Mouse (Mus musculus) gastrocnemius, adult 2 months (tissue): ENCODE measurements at regions not wholly inside any gene's neighbourhood (a gene's known extent, or its start where the extent isn't known, plus 50 kb on each side); places are given as distances from the start of the nearest gene placed in this dataset.

ENCODE experiments used
- DNase-seq: peaks from one replicate; pipeline ENCODE4 v3.0.0; 2022
- H3K27ac ChIP-seq: fragments of 200-600 bp; 2 replicates; pipeline ENCODE4 v1.8.1; 2022; ENCODE audit warnings: mild to moderate bottlenecking
- H3K4me3 ChIP-seq: fragments of 200-600 bp; 2 replicates; pipeline ENCODE4 v1.8.1; 2022; ENCODE audit warnings: mild to moderate bottlenecking, moderate library complexity
- CTCF ChIP-seq: fragments of 200-600 bp; IDR thresholded peaks from 2 replicates; pipeline ENCODE4 v1.8.1; 2022; ENCODE audit warnings: antibody characterized with exemption, mild to moderate bottlenecking, moderate library complexity
- intact Hi-C: fragments of 180-260 bp; cut with DNase I; formaldehyde crosslinking; loops from one replicate; pipeline ENCODE4 v1.15.1; 2025

DNA sequence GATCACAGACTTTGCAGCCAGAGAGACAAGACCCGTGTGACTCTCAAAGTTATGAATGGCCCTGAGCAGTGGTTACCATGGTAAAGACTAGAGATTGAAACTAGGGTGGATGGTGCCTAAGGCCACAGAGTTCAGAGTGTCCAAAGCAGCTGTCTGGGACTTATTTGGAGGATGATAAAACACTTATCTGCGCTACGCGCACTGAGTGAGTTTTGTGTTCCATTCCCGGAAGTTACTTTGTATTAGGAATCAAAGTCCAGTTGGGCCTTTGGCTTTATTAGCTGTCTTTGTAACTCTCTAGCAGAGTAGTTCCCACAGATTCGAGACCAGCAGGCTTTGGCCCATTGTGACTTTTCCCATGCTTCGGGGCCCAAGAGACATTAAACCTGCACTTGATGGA is 335.9 kb downstream of the Ets1 start:
- intact Hi-C loops = no loop called here
- no peak for TF ChIP-seq CTCF
- Histone ChIP-seq H3K4me3 (no peak overlapping the region; the same call in 1 of the 2 replicates), H3K27ac (peak overlapping the region; percentile 72)
- peak; percentile 25 for DNase-seq

DNA sequence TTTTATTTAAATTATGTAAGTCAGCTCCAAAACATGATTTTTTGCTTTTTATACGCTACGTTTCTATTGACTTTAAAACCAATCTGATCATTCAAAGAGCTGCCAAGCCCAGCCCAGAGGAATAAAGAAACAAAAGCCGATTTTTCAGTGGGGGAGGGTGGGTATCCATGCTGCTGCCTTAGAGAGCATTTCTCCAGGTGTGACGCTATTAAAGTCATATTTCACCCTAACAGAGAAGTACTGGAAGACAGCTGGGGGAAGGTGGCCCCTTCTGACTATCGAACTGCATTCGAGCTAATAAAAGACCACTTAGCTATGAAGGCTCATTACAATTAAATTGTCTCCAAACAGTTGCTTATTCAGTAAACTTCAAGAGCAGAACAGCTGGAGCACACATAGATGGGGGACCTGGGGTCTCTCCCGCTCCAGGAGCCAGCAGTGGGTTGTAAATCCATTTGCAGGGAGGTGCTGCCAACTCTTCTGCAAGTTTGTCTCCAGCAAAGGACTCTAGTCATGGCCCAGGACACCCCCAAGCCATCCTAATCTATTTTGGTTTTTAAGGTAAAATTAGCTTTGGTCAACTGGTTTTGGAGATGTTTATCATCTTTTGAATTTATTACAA is 336.5 kb downstream of the Ets1 start:
- TF ChIP-seq CTCF = no peak
- intact Hi-C loops = no loop called here
- H3K27ac ChIP-seq = peak overlapping the region; percentile 72
- H3K4me3 ChIP-seq = no peak overlapping the region
- no peak for DNase-seq

DNA sequence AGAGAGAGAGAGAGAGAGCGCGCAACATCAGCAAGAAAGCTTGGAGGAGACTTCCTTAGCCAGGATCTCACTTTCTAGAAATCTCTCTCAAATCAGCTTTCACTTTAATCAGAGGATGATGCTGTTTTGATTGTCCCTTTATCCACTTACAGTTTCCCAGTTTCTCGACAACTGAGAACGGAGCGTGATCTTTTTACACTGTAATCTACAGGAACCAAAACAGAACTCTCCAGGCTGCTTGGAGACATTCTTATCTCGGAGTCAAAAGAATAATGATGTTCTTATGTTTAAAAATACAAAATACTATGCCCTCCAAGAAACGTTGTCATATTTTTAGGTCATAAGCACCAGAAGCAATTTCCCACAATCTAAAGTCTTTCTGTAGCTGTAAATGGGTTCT is 341.7 kb downstream of the Ets1 start:
- H3K4me3 ChIP-seq = no peak overlapping the region
- intact Hi-C loops = no loop called here
- TF ChIP-seq CTCF = no peak
- H3K27ac ChIP-seq = no peak overlapping the region
- DNase-seq = no peak

DNA sequence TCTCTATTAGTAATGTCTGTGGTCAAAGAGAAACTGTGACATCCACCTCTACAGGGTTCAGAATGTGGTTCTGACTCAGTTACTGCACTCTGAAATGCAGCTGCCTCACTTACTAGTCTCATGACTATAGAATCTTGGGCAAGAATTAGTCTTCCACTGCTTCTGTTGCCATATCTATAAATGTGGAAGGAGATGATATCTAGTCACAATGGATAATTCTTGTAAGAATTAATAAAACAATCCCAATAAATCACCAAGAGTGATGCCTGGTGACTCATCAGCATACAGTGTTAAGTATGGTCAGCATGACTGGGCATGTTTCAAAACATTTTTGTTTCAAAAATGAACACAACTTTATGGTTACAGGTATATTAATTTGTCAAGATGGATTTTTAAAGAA is 344.8 kb downstream of the Ets1 start:
- no peak for TF ChIP-seq CTCF
- Histone ChIP-seq H3K27ac (no peak overlapping the region), H3K4me3 (no peak overlapping the region)
- intact Hi-C loops = no loop called here
- no peak for DNase-seq

DNA sequence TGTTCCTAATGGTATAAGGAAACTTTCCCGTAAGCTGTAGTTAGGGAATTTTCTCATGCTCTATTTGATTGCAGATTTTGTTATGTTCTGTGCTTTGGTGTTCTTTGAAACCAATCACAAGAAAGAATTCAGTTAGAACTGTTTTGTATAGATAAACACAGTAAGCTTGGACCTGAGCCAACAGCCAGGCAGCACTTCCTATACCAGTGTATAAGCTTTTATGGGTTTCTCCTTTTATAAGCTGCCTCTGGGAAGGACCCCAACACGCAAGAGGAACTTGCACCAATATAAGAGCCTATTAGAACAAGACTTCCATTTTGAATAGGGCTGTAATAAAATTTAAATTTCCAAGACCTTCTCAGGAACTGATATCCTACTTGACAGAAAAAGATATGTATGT is 347.2 kb downstream of the Ets1 start:
- Histone ChIP-seq H3K27ac (no peak overlapping the region), H3K4me3 (no peak overlapping the region)
- intact Hi-C loops = no loop called here
- DNase-seq = no peak
- TF ChIP-seq CTCF = no peak

DNA sequence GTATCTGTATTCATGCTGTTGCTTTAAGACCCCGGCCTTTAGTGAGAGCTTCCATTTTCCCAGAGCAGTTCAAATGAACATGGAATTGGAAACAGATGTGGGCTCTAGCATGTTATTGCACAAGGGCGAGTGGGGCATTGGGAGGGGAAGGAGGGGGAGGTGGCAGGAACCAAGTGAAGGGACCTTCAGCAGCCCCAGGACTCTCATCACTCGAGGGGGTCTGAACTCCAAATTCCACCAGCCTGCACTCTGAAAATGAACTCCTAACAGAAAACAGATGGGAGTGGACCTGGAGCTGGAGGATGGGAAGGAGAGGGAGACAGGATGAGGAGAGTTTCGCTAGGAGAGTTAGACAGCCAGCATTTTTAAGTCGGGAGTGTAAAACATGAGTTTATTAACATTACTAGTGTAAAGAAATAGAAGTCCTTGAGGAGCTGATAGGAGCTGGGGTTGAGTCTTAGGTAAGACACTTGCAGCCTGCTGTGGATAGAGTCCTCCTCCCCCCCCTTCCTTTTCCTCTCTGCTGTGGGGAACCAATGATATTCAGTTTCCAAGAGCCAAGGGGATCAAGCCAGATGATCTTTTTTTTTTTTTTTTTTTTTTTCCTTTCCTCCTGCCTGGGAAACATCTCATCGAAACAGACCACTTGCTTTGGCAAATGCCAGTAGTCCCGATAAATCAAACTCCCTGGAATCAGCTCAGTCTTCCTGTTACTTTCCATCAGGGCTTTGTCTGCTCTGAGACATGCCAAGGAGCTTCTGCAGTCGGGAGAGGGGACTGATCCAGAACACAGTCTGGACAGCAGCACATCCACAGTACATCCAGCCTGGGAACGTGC is 351.0 kb downstream of the Ets1 start:
- 0 out of 2 replicates have a peak overlapping the region, but pooled peaks have one; percentile 3 for H3K4me3 ChIP-seq
- peak; percentile 31 for DNase-seq
- peak overlapping the region; percentile 72 for H3K27ac ChIP-seq
- intact Hi-C loops = no loop called here
- TF ChIP-seq CTCF = no peak

DNA sequence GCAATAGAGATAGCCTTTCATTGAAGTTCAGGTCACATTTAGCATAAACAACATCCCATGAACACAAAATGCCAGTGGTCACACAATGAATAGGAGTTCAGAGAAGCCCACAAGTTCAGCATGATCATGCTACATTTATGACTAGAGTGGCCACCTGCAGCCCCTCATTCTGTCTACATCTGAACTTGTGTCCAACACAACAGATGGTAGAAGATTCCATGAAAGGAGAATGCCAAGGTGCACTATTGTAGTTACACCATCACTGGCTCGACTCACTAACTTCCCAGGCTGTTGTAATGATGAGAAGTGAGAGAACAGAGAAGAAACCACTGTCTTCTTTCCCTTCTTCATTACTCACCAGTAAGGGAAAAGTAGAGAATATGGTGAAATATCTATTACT is 353.0 kb downstream of the Ets1 start:
- intact Hi-C loops = no loop called here

DNA sequence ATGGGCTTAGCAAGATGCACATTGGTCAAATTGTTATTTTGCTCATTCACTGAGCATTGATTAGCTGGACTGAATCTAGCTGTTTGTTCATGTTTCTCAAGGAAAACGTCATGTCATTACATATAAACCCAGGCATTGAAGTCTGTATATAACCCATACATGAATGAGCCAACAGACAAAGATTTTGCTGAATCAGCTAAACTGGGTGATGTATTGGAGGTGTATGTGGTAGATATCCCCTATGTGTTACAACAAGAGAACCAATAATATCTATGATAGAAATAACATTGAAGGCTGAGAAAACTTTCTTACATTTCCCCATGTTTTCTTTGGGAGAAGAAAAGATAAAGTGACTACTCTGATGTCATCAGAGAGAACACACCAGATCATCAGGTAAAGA is 362.3 kb downstream of the Ets1 start:
- Histone ChIP-seq H3K27ac (no peak overlapping the region), H3K4me3 (no peak overlapping the region)
- intact Hi-C loops = no loop called here
- no peak for DNase-seq
- no peak for TF ChIP-seq CTCF

More for the DNA sequence above, 353.0 kb downstream of the Ets1 start:
- no peak for TF ChIP-seq CTCF
- Histone ChIP-seq H3K27ac (no peak overlapping the region), H3K4me3 (no peak overlapping the region)
- no peak for DNase-seq

DNA sequence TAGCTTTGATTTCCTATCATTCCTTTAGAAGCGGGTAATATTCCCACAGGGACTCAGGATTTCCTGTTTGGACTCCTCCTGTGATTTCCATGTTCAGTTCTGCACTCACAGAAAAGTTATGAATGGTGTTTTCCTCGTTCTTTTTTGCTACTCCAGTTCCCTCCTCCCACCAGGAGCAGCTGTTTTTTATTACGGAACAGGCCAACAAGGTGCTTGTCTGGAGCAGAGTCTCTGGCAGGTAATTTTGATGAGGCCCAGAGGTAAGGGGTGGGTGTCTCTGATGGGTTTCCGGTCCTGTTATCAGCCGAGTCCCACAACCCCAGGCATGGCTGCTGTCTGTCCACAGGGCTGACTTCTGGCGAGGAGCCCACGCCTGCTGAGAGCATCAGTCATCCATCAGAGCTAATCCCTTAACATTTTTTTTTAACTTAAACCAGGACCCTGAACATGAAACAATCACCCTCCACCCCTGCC is 364.7 kb downstream of the Ets1 start:
- TF ChIP-seq CTCF = no peak

DNA sequence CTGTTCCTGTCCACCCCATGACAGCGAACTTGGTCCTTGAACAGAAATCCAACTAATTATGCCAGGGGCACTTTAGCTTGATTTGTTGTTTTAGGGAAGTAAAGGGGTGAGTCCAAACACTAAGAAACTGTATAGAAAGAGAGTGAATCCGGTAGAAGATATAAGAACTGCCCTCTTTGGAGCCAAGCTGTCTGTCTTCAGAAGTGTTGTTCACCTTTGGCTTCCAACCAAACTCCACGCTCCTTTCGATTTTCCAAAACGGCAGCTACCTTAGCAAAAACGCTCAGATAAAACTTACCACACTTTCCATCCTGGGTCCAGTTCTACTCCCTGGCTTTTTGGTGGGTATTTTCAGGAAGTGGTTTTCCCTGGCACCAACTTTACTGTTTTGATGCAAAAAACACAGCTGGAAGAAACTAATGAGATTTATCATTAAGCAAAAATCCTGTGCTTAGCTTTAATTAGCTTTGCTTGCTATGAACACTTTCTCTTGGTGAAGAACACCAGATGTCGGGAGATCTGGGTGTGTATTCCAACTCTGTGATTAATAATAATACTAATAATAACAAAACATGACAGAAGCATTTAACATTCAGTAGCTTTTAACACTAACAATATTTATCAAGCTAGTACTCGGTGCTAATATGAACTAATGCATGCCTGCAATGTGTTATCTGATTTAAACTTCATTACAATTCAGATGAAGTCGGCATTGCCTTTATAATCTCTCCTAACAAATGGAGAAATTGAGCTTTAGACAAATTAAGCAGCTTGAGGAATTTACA is 365.3 kb downstream of the Ets1 start:
- Histone ChIP-seq H3K27ac (peak overlapping the region; percentile 29), H3K4me3 (peak overlapping the region; percentile 49)
- no peak for DNase-seq
- TF ChIP-seq CTCF = no peak
- intact Hi-C loops = no loop called here

More for the DNA sequence above, 364.7 kb downstream of the Ets1 start:
- intact Hi-C loops = no loop called here
- Histone ChIP-seq H3K4me3 (peak overlapping the region; percentile 49), H3K27ac (peak overlapping the region; percentile 29)
- peak; percentile 49 for DNase-seq

DNA sequence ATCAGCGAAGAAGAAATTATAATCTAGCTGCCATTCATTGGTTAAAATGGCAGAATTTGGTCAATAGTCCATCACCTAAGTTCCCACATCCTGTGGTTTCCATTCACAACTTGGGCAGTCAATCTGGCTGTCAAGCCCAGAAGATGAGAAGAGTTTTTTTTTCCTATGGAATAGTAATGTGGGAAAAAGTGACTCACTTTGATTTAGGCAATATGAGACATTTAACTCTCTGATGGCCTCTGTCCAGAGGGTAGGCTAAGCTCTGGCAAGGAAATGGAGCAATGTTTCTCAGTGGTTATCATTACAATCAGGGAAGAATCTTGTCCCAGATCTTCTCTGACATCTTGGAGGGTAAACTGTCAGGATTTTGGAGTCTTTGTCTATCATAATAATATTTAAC is 367.9 kb downstream of the Ets1 start:
- intact Hi-C loops = no loop called here
- no peak for DNase-seq
- TF ChIP-seq CTCF = no peak
- H3K4me3 ChIP-seq = no peak overlapping the region
- no peak overlapping the region for H3K27ac ChIP-seq

DNA sequence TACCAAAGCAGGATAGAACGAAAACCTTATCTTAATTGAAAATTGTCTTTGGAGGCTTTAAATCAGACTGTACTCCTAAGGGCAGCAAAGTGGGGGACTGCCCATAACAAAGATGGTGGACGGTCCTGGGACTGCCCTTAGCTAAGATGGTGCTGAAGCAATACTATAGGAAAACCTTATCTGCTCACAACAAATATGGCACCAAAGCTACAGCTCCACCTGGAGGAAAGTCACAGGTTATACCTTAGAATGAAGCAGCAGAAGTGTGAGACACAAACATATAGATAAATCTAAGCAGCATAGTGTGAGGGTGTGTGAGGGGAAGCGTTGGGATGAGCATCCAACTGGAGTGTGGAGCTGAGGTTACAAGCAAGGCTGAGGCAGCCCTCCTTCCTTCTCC is 368.5 kb downstream of the Ets1 start:
- peak; percentile 14; the same call in 1 of the 2 replicates for TF ChIP-seq CTCF
- DNase-seq = no peak
- Histone ChIP-seq H3K4me3 (no peak overlapping the region), H3K27ac (no peak overlapping the region)
- intact Hi-C loops = no loop called here

DNA sequence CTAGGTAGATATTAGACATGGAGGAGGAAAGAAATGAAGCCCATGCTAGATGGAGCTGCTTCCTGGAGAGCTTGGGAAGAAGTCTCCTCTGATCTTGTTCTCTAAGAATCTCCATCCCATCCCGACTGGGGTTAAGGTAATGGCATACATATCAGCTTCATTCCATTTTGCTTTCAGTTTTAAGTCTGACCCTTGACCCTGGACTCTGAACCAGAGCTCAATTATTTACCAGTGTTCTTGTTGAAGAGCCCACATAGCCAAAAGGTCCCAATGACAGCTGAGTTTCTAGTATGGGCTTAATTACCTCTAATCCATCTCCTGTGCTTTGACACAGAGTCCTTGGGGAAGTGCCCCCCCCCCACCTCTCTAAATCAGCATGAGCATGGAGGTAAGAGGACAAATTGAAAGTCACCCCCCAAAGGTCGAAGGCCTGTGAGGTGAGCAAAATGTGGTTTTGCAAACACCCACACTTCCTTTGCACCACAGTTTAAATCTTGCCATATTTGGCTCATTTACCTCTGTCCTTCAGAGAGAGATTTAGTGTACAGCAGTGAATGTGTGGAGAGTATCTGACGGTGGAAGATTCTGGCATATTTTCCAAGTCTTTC is 371.5 kb downstream of the Ets1 start:
- no peak for DNase-seq
- intact Hi-C loops = no loop called here
- Histone ChIP-seq H3K4me3 (no peak overlapping the region), H3K27ac (no peak overlapping the region)
- no peak for TF ChIP-seq CTCF
